Mouse (Mus musculus): ENCODE measurements at regions not wholly inside any gene's neighbourhood (a gene's known extent, or its start where the extent isn't known, plus 50 kb on each side); places are given as distances from the start of the nearest gene placed in this dataset.

- no peaks in the 10 kb centered on the region for H3K9me3 ChIP-seq (ENCODE audit: control insufficient read depth, low read length)
- no peaks in the 10 kb centered on the region for H3K27me3 ChIP-seq (replicated peaks; ENCODE audit: control insufficient read depth, insufficient read depth, low read length)
- no peak overlapping the region for H3K27ac ChIP-seq (ENCODE audit: low read depth, low read length)
- H3K9ac ChIP-seq (ENCODE audit: low read depth, low read length), result no peak overlapping the region
- no peak overlapping the region for H3K4me2 ChIP-seq
- H3K4me1 ChIP-seq (replicated peaks; ENCODE audit: control insufficient read depth, insufficient read depth, low read length), result no peaks in the 10 kb centered on the region
- H3K4me3 ChIP-seq (ENCODE audit: low read depth, low read length), result no peak overlapping the region
- ATAC-seq (replicated peaks; ENCODE audit: low FRiP score) (no peak), DNase-seq (ENCODE audit: low spot score) (no peak)
- 88% methylated on average over 1 of the region's 1 CpGs for WGBS
- no peaks in the 10 kb centered on the region for H3K36me3 ChIP-seq (ENCODE audit: control insufficient read depth, insufficient read depth, low read length)
These were observed 179.6 kb upstream of the Fermt1 start for GRCm38 (mm10) chr2:133125212-133125801.

- DNase-seq (ENCODE audit: low spot score) (no peak), ATAC-seq (replicated peaks; ENCODE audit: low FRiP score) (no peak)
- Histone ChIP-seq H3K27ac (ENCODE audit: low read depth, low read length) (no peak overlapping the region), H3K4me1 (replicated peaks; ENCODE audit: control insufficient read depth, insufficient read depth, low read length) (peaks cover 4% of the 10 kb centered on the region), H3K4me3 (ENCODE audit: low read depth, low read length) (no peak overlapping the region), H3K9me3 (ENCODE audit: control insufficient read depth, low read length) (no peaks in the 10 kb centered on the region), H3K36me3 (ENCODE audit: control insufficient read depth, insufficient read depth, low read length) (no peaks in the 10 kb centered on the region), H3K9ac (ENCODE audit: low read depth, low read length) (no peak overlapping the region), H3K4me2 (no peak overlapping the region), H3K27me3 (replicated peaks; ENCODE audit: control insufficient read depth, insufficient read depth, low read length) (no peaks in the 10 kb centered on the region)
- WGBS, result 55% methylated on average over 3 of the region's 3 CpGs
These were observed 189.2 kb upstream of the Fermt1 start for GRCm38 (mm10) chr2:133134878-133135277.

GRCm38 (mm10) chr2:133138877-133139276 lies 193.2 kb upstream of the Fermt1 start:
- ATAC-seq (replicated peaks; ENCODE audit: low FRiP score) (no peak), DNase-seq (ENCODE audit: low spot score) (no peak)

GRCm38 (mm10) chr2:133141341-133142035 lies 195.8 kb upstream of the Fermt1 start:
- Histone ChIP-seq H3K4me1 (replicated peaks; ENCODE audit: control insufficient read depth, insufficient read depth, low read length) (peaks cover 4% of the 10 kb centered on the region), H3K4me2 (no peak overlapping the region), H3K27ac (ENCODE audit: low read depth, low read length) (no peak overlapping the region), H3K9ac (ENCODE audit: low read depth, low read length) (no peak overlapping the region), H3K27me3 (replicated peaks; ENCODE audit: control insufficient read depth, insufficient read depth, low read length) (no peaks in the 10 kb centered on the region), H3K9me3 (ENCODE audit: control insufficient read depth, low read length) (no peaks in the 10 kb centered on the region), H3K4me3 (ENCODE audit: low read depth, low read length) (no peak overlapping the region), H3K36me3 (ENCODE audit: control insufficient read depth, insufficient read depth, low read length) (no peaks in the 10 kb centered on the region)
- no peak for ATAC-seq (replicated peaks; ENCODE audit: low FRiP score)
- DNase-seq (ENCODE audit: low spot score), result no peak
- 61% methylated on average over 6 of the region's 6 CpGs for WGBS

More at GRCm38 (mm10) chr2:133138877-133139276, 193.2 kb upstream of the Fermt1 start:
- H3K4me3 ChIP-seq (ENCODE audit: low read depth, low read length), result no peak overlapping the region
- H3K36me3 ChIP-seq (ENCODE audit: control insufficient read depth, insufficient read depth, low read length), result no peaks in the 10 kb centered on the region
- no peak overlapping the region for H3K27ac ChIP-seq (ENCODE audit: low read depth, low read length)
- H3K27me3 ChIP-seq (replicated peaks; ENCODE audit: control insufficient read depth, insufficient read depth, low read length), result no peaks in the 10 kb centered on the region
- WGBS, result 51% methylated on average over 4 of the region's 4 CpGs
- H3K4me2 ChIP-seq, result no peak overlapping the region
- peaks cover 4% of the 10 kb centered on the region for H3K4me1 ChIP-seq (replicated peaks; ENCODE audit: control insufficient read depth, insufficient read depth, low read length)
- H3K9me3 ChIP-seq (ENCODE audit: control insufficient read depth, low read length), result no peaks in the 10 kb centered on the region
- no peak overlapping the region for H3K9ac ChIP-seq (ENCODE audit: low read depth, low read length)

GRCm38 (mm10) chr2:133152461-133152860 lies 206.8 kb upstream of the Fermt1 start:
- Histone ChIP-seq H3K4me2 (no peak overlapping the region), H3K4me1 (replicated peaks; ENCODE audit: control insufficient read depth, insufficient read depth, low read length) (no peaks in the 10 kb centered on the region), H3K27me3 (replicated peaks; ENCODE audit: control insufficient read depth, insufficient read depth, low read length) (no peaks in the 10 kb centered on the region), H3K9ac (ENCODE audit: low read depth, low read length) (no peak overlapping the region), H3K4me3 (ENCODE audit: low read depth, low read length) (no peak overlapping the region), H3K9me3 (ENCODE audit: control insufficient read depth, low read length) (no peaks in the 10 kb centered on the region), H3K36me3 (ENCODE audit: control insufficient read depth, insufficient read depth, low read length) (no peaks in the 10 kb centered on the region), H3K27ac (ENCODE audit: low read depth, low read length) (no peak overlapping the region)
- WGBS, result 70% methylated on average over 1 of the region's 1 CpGs
- ATAC-seq (replicated peaks; ENCODE audit: low FRiP score) (no peak), DNase-seq (ENCODE audit: low spot score) (no peak)

GRCm38 (mm10) chr2:133156537-133156936 lies 210.8 kb upstream of the Fermt1 start:
- no peak overlapping the region for H3K27ac ChIP-seq (ENCODE audit: low read depth, low read length)
- H3K4me1 ChIP-seq (replicated peaks; ENCODE audit: control insufficient read depth, insufficient read depth, low read length), result no peaks in the 10 kb centered on the region
- no peak overlapping the region for H3K4me3 ChIP-seq (ENCODE audit: low read depth, low read length)
- no peak overlapping the region for H3K9ac ChIP-seq (ENCODE audit: low read depth, low read length)
- no peak overlapping the region for H3K4me2 ChIP-seq
- no peaks in the 10 kb centered on the region for H3K27me3 ChIP-seq (replicated peaks; ENCODE audit: control insufficient read depth, insufficient read depth, low read length)
- no peaks in the 10 kb centered on the region for H3K9me3 ChIP-seq (ENCODE audit: control insufficient read depth, low read length)
- 46% methylated on average over 3 of the region's 3 CpGs for WGBS
- no peaks in the 10 kb centered on the region for H3K36me3 ChIP-seq (ENCODE audit: control insufficient read depth, insufficient read depth, low read length)
- DNase-seq (ENCODE audit: low spot score), result no peak
- no peak; the same call in 1 of the 2 replicates for ATAC-seq (replicated peaks; ENCODE audit: low FRiP score)

- no peak overlapping the region for H3K27ac ChIP-seq (ENCODE audit: low read depth, low read length)
- no peaks in the 10 kb centered on the region for H3K36me3 ChIP-seq (ENCODE audit: control insufficient read depth, insufficient read depth, low read length)
- H3K9me3 ChIP-seq (ENCODE audit: control insufficient read depth, low read length), result no peaks in the 10 kb centered on the region
- H3K4me2 ChIP-seq, result no peak overlapping the region
- WGBS, result 49% methylated on average over 8 of the region's 8 CpGs
- no peaks in the 10 kb centered on the region for H3K27me3 ChIP-seq (replicated peaks; ENCODE audit: control insufficient read depth, insufficient read depth, low read length)
- no peak overlapping the region for H3K4me3 ChIP-seq (ENCODE audit: low read depth, low read length)
- DNase-seq (ENCODE audit: low spot score) (no peak), ATAC-seq (replicated peaks; ENCODE audit: low FRiP score) (no peak)
- H3K9ac ChIP-seq (ENCODE audit: low read depth, low read length), result no peak overlapping the region
- no peaks in the 10 kb centered on the region for H3K4me1 ChIP-seq (replicated peaks; ENCODE audit: control insufficient read depth, insufficient read depth, low read length)
These were observed 212.5 kb upstream of the Fermt1 start for GRCm38 (mm10) chr2:133158206-133158605.

GRCm38 (mm10) chr2:133159398-133159797 lies 213.7 kb upstream of the Fermt1 start:
- Histone ChIP-seq H3K27ac (ENCODE audit: low read depth, low read length) (no peak overlapping the region), H3K36me3 (ENCODE audit: control insufficient read depth, insufficient read depth, low read length) (no peaks in the 10 kb centered on the region), H3K4me3 (ENCODE audit: low read depth, low read length) (no peak overlapping the region), H3K4me1 (replicated peaks; ENCODE audit: control insufficient read depth, insufficient read depth, low read length) (no peaks in the 10 kb centered on the region), H3K27me3 (replicated peaks; ENCODE audit: control insufficient read depth, insufficient read depth, low read length) (no peaks in the 10 kb centered on the region), H3K9ac (ENCODE audit: low read depth, low read length) (no peak overlapping the region), H3K9me3 (ENCODE audit: control insufficient read depth, low read length) (no peaks in the 10 kb centered on the region), H3K4me2 (no peak overlapping the region)
- WGBS, result 18% methylated on average over 2 of the region's 2 CpGs
- ATAC-seq (replicated peaks; ENCODE audit: low FRiP score), result no peak
- DNase-seq (ENCODE audit: low spot score), result no peak

- Histone ChIP-seq H3K4me3 (ENCODE audit: low read depth, low read length) (no peak overlapping the region), H3K36me3 (ENCODE audit: control insufficient read depth, insufficient read depth, low read length) (no peaks in the 10 kb centered on the region)
- 78% methylated on average over 3 of the region's 3 CpGs for WGBS
These were observed 230.7 kb upstream of the Fermt1 start for GRCm38 (mm10) chr2:133176411-133176810.

More at GRCm38 (mm10) chr2:133176411-133176810, 230.7 kb upstream of the Fermt1 start:
- H3K9ac ChIP-seq (ENCODE audit: low read depth, low read length), result no peak overlapping the region
- H3K4me1 ChIP-seq (replicated peaks; ENCODE audit: control insufficient read depth, insufficient read depth, low read length), result no peaks in the 10 kb centered on the region
- H3K27ac ChIP-seq (ENCODE audit: low read depth, low read length), result no peak overlapping the region
- DNase-seq (ENCODE audit: low spot score) (no peak), ATAC-seq (replicated peaks; ENCODE audit: low FRiP score) (no peak)
- H3K27me3 ChIP-seq (replicated peaks; ENCODE audit: control insufficient read depth, insufficient read depth, low read length), result no peaks in the 10 kb centered on the region
- H3K4me2 ChIP-seq, result no peak overlapping the region
- H3K9me3 ChIP-seq (ENCODE audit: control insufficient read depth, low read length), result no peaks in the 10 kb centered on the region
